Mouse (Mus musculus) lung, postnatal 25 days (tissue): ENCODE data around the gene Odf2l.

Experiments used
- DNase-seq: peaks from one replicate; pipeline ENCODE4 v3.0.0; 2022; ENCODE audit warnings: low spot score

The Odf2l gene

GRCm38 (mm10) chr3:145140236-145140635 lies 21.8 kb downstream of the Odf2l start:
- no peak for DNase-seq

- DNase-seq = no peak
These were observed 24.5 kb downstream of the Odf2l start for GRCm38 (mm10) chr3:145142925-145143324.

- DNase-seq = no peak
These were observed 25.5 kb downstream of the Odf2l start for GRCm38 (mm10) chr3:145143856-145144255.

GRCm38 (mm10) chr3:145146871-145147270 lies 28.5 kb downstream of the Odf2l start:
- DNase-seq = no peak

- DNase-seq = no peak
These were observed 29.1 kb downstream of the Odf2l start for GRCm38 (mm10) chr3:145147483-145147882.

GRCm38 (mm10) chr3:145147952-145148351 lies 29.6 kb downstream of the Odf2l start:
- no peak for DNase-seq

DNA sequence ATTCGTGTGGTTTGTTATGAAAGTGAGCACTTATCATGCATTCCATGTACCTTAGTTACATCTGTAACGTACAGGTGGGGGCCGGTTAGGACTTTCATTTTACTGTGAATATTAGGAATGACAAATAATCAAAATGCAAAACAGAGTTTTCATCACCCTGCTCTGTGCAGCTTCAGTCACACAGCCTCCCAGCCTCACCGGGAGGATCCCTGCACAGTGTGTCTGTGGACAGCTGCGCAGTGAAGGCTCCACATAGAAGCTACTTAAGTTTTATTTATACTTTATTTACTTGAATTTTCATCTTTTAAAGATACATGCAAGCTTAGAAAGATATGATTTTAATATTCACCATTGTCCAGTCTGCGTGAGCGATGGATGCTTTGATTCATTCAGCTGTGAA lies 32.7 kb downstream of the Odf2l start:
- DNase-seq = no peak

GRCm38 (mm10) chr3:145151933-145152332 lies 33.5 kb downstream of the Odf2l start:
- DNase-seq = no peak

DNA sequence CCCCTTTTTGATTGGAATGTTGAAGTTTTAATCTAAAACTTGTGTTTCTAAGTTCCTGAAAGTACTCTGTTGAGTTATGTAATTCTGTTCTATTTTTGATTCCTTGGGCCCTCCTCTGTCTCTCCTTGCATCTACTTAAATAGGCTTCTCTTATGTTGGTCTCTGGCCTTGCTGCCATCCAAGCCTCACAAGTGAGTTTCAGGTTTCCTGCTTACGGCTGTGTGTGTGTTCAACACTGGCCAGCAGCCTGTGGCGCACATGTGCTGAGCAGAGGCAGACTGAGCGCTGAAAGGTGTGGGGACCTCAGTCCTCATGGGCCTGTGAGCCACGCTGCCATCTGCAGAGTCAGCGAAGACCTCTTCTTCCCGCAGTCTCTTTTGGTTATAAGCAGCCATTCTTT lies 38.5 kb downstream of the Odf2l start:
- DNase-seq = no peak

- DNase-seq = no peak
These were observed 40.1 kb downstream of the Odf2l start for GRCm38 (mm10) chr3:145158441-145158840.

- no peak for DNase-seq
These were observed 48.4 kb downstream of the Odf2l start for GRCm38 (mm10) chr3:145166741-145167140.

DNA sequence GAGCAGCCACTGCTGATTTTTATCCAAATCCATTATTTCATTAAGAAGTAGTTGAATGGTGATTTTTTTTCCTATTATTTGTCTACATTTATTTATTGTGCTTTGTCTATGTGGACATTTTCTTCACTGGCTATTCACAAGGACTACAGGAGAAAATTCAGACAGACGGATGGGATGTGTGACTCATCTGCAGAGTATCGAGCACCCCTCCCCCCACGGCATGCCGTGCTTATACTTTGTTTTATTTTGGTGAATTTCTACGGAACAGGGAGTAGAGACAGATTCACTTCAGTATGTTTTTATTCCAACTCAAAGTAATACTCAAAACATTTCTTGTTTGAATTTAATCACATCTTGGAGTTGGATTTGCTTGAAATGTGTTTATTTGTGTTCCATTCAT lies 49.4 kb downstream of the Odf2l start:
- no peak for DNase-seq

GRCm38 (mm10) chr3:145168844-145169696 lies 50.7 kb downstream of the Odf2l start:
- DNase-seq = no peak

DNA sequence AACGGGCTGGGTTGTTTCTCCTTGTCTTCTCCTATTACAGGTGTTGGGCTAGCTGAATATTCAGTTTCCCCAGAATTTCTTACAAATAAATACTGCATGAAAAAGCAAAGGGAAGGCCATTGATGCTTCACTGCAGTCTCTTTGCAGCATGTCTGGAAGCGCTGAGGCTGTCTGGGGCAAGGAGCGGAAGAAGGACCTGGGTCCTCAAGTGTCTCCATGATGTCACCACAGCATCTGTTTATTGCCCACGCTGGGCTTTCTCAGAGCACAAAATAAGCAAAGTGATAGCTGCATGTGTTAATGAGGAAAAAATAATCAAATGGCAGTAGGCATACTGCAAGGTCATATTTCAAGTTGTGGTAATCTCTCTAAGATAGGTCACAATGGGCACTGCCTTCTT lies 51.6 kb downstream of the Odf2l start:
- no peak for DNase-seq

GRCm38 (mm10) chr3:145170604-145171389 lies 52.4 kb downstream of the Odf2l start:
- DNase-seq = no peak

GRCm38 (mm10) chr3:145171390-145172060 lies 53.1 kb downstream of the Odf2l start:
- DNase-seq = no peak

DNA sequence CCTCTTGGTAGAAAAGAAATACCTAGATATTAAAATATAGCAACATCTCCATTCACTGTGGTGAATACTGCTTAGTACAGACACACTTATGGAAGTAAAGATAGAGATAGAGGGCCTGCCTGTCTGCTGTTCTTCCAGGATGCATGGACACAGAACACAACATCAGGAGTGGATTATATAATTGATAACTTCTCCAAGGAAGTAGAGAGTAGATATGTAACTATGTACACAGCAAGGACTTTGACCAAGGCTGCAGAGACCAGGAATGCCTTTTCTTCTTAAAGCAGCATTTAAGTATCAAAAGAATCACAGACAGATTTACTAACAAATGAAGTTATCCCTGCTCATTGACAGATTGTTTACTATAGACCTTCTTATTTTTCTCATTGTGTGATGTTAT lies 66.3 kb downstream of the Odf2l start:
- no peak for DNase-seq

DNA sequence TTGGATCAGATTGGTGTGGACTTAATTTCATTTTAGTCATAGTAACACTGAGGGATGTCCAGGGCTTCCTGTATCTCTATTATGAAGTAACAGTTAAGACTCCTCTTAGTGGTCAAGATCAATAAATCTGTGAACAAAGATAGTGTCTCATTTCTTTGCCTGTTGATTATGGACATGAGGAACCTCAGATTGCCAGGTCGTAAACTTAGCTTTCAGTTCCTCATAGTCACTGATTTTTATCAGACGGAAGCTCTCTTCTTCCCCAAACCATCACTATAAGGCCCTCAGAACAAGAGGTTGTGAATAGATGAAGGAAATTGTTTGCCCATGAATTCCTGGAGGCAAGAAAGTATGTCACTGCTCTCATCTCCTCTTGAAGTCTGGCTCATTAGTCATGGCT lies 73.6 kb downstream of the Odf2l start:
- no peak for DNase-seq

DNA sequence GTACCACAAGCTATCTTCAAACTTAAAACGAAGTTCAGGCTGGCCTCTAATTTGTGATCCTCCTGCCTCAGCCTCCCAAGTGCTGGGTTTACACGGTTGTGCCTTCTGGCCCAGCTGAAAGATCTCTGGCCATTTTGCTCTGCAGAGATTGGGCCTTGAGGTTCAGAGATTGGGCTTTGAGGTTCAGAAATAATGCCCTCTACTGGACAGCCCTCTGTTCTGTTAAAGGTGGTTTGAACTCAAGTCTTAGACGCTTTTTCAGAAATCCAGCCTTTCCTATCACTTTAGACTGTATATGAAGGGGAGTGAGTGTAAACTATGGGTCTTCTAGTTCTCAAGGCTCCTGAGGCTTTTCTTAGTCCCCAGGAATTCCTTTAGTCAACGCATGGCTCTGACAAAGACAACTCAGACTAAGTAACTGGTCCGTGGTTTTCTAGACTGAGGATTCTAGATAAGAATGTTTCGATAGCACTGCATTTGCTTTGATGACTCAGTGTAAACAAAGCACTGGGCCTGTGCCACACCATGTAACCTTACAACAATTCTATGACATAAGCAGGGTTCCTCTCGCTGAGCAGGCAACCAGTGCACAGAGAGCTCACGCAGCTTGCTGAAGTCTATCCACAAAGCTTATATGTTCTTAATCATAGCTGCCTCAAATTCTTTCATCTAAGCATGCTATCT lies 77.0 kb downstream of the Odf2l start:
- no peak for DNase-seq

GRCm38 (mm10) chr3:145198050-145198449 lies 79.7 kb downstream of the Odf2l start:
- DNase-seq = no peak
